Mouse (Mus musculus): ENCODE measurements around the gene Sprr2h.

The Sprr2h gene

GRCm38 (mm10) chr3:92385385-92385784 lies at the start of gene Sprr2h:
Sprr2h (plus strand) TSS chr3:92385685.
- no peak for DNase-seq (ENCODE audit: low spot score in 2 of 2)

DNA sequence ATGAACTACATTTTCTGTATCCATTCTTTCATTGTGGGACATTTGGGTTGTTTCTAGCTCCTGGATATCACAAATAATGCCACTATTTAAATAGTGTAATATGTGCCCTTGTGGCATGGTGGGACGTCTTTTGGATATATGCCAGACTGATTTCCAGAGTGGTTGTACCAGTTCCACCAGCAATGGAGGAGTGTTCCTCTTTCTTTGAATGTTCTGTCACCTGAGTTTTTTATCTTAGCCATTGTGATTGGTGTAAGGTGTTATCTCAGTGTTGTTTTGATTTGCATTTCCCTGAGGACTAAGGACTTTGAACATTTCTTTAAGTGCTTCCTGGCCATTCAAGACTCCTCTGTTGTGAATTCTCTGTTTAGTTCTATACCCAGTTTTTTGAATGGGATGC lies 49.2 kb upstream of the Sprr2h start:
- DNase-seq (ENCODE audit: low spot score in 2 of 2): no peak

- no peak for DNase-seq (ENCODE audit: low spot score in 2 of 2)
Observed at GRCm38 (mm10) chr3:92338840-92339239, 46.6 kb upstream of the Sprr2h start, which contains the start of gene Sprr2d. Sprr2d (plus strand) TSS chr3:92339140.

DNA sequence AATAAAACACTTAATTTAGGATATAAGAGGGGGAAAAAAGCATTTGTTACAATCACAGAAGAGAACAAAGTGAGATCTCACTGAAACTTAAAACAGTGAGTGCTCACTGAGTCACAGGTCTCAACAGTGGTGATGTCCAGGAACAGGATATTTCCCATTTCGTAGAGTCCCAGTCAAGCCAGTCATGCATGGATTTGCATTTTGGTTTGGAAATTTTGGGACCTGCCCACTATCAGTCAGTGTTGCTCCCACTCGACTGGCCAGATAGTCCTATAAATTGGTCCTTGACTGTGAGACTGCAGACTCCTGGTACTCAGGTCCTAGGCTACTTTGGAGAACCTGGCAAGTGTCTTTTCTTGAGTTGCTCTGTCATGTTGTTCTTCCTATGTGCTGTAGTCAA lies 33.6 kb upstream of the Sprr2h start, which contains the start of gene Sprr2e:
Sprr2e (plus strand) TSS at position 301 of the 400 bp plus-strand sequence.
- DNase-seq (ENCODE audit: low spot score in 2 of 2): no peak

DNA sequence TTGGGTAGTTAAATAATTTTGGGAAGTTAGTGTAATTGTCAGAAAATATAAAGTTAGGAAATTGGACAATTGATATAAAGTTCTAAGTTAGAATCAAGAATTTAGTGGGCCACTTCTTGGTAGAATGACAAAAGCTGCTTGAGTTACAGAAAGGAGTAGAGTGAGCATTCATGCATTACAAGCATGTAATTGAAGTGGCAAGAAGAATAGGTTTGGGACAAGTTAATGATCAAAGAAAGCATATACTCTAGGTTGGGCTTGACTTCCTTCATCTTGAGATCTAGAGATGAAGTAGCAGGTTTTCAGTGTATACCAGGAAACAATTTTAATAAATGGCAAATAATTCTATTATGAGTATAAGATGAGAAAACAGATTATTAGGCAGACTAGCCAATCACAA lies 23.9 kb upstream of the Sprr2h start:
- DNase-seq (ENCODE audit: low spot score in 2 of 2): no peak

- no peak for DNase-seq (ENCODE audit: low spot score in 2 of 2)
Observed at GRCm38 (mm10) chr3:92364887-92365286, 20.6 kb upstream of the Sprr2h start, which contains the start of gene Sprr2f. Sprr2f (plus strand) TSS chr3:92365187.

DNA sequence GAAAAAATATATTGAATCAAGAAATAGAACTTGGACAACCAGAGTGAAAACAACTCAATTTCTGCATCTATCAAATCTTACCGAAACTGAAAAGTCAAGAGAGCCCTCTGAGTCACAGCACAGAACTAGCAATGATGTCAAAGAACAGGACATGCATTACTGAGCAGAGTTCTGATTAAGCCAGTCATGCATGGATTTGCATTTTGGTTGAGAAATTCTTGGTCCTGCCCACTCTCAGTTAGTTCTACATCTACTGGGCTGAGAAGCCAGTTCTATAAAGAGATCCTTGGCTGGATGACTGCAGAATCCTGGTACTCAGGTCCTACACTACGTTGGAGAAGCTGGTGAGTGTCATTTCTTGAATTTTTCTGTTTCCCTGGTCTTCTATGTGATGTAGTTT lies 11.9 kb upstream of the Sprr2h start:
- no peak for DNase-seq (ENCODE audit: low spot score in 2 of 2)

DNA sequence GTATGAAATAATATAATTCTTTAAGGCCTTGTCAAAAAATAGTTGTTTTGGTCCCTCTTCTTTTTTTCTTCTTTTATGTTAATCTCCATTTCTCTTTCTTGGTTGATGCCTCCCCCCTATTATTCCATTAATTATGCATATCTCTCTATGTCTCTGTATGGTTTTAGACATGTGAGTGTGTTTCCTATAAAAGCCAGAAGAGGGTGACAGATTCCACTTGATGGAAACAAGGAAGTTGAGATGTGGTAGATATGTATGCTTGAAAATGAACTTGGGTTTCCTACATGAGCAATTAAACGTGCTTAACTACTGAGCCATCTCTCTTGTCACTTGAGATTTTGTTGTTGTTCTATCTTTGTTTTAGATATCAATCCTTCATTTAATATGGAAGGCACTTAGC lies 8.8 kb downstream of the Sprr2h start:
- DNase-seq (ENCODE audit: low spot score in 2 of 2): no peak

- DNase-seq (ENCODE audit: low spot score in 2 of 2): no peak
Observed at GRCm38 (mm10) chr3:92407691-92408090, 22.2 kb downstream of the Sprr2h start, which contains the start of gene Sprr2i. Sprr2i (plus strand) TSS chr3:92407991.

DNA sequence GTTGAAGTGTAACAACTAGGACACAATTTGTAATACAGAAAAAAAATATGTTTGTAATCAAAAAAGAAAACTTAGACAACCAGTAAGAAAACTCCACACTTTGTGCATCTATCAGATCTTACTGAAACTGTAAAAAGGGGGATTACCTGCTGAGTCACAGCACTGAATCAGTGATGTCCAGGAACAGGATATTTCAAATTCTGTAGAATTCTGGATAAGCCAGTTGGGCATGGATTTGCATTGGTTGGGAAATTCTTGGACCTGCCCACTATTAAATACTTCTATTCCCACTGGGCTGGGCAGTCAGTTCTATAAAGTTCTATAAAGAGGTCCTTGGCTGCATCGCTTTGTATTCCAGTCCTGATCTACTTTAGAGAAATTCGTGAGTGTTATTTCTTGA lies 32.3 kb downstream of the Sprr2h start, which contains the start of gene Sprr2j-ps:
Sprr2j-ps (plus strand) TSS at position 301 of the 400 bp plus-strand sequence.
- no peak for DNase-seq (ENCODE audit: low spot score in 2 of 2)

DNA sequence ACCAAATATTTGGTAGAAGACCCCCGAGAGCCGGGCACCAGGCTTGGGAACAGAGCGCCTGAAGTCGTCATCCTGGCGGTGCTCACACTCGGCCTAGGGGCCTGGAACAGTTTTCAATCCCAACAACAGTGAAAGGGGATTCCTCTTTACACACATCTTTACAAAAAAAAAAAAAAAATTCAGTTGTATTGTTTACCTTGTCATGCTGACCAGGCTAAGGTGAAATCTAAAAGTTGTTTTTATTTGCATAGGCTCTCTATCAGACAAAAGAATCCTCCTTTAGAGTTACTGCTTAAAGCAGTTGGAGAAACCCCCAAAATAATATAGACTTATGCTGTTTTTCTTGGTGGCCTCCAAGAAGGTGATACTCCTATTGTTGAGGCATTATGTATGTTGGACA lies 43.8 kb downstream of the Sprr2h start, which contains the start of gene Gm9774:
Gm9774 (minus strand) TSS at position 101 of the 400 bp plus-strand sequence.
- no peak for DNase-seq (ENCODE audit: low spot score in 2 of 2)

DNA sequence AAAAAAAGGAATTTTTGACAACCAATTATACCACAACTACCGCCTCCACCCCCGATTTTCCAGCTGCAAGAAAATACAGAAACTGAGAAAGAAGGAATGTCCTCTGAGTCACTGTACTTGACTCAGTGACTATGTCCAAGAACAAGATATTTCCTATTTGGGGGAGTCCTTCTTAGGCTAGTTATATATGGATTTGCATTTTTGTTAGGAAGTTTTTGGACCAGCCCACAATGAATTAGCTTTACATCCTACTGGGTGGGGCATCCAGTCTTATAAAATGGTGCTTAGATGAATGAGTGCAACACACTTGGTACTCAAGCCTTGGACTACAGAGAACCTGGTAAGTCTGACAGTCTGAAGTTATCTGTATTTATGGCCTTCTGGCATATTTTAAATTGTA lies 46.8 kb downstream of the Sprr2h start, which contains the start of gene Sprr2k:
Sprr2k (plus strand) TSS at position 301 of the 400 bp plus-strand sequence.
- DNase-seq (ENCODE audit: low spot score in 2 of 2): no peak
